Mouse (Mus musculus) bone marrow macrophage, adult 2 months (primary cell): ENCODE results near the gene Pf4. TPM values are rescaled to one million over a fixed set of nuclear protein-coding genes. Genes with fewer than 3 reads are reported as not detected.

Experiments
- H3K27ac ChIP-seq: 2 replicates; pipeline ENCODE4 v1.5.1; 2012; ENCODE audit warnings: low read depth, low read length; ENCODE audit not compliant: insufficient read depth
- H3K4me1 ChIP-seq: 2 replicates; pipeline ENCODE4 v1.6.1; 2012; ENCODE audit warnings: low read length; ENCODE audit not compliant: control insufficient read depth, insufficient read depth
- H3K4me3 ChIP-seq: 2 replicates; pipeline ENCODE4 v1.5.1; 2012; ENCODE audit warnings: mild to moderate bottlenecking, low read length, moderate library complexity; ENCODE audit not compliant: insufficient read depth
- CTCF ChIP-seq: IDR thresholded peaks from 2 replicates; pipeline ENCODE4 v1.5.1; 2012; ENCODE audit warnings: low read depth, mild to moderate bottlenecking, low read length, moderate library complexity
- POLR2A ChIP-seq: IDR thresholded peaks from 2 replicates; pipeline ENCODE4 v1.6.1; 2012; ENCODE audit warnings: mild to moderate bottlenecking, low read depth, low read length, borderline replicate concordance
- polyA plus RNA-seq: library from polyadenylated mRNA; stranded (reverse); fragments of >200 nt; gene quantifications from 2 replicates; pipeline ENCODE4 v1.2.4, GENCODE M21; 2012; ENCODE audit not compliant: missing spikeins, insufficient read depth, insufficient read length

The Pf4 gene
- polyA plus RNA-seq, result 349 and 380 TPM in 2 replicates

- peak within 1 kb of the TSS; percentile 62 for H3K4me3 ChIP-seq
- peak within 1 kb of the TSS; percentile 97 for H3K27ac ChIP-seq
- H3K4me1 ChIP-seq, result peaks cover 37% of the 10 kb centered on the region
These were observed at the start of gene Pf4 for GRCm38 (mm10) chr5:90771880-90772653. TSS of gene Pf4 (plus strand) at chr5:90772435.

GRCm38 (mm10) chr5:90722656-90723055 is 49.6 kb upstream of the Pf4 start:
- H3K4me1 ChIP-seq, result peaks cover 14% of the 10 kb centered on the region
- no peak for TF ChIP-seq CTCF
- TF ChIP-seq POLR2A, result no peak
- H3K27ac ChIP-seq, result no peak overlapping the region
- H3K4me3 ChIP-seq, result no peak overlapping the region

More at GRCm38 (mm10) chr5:90771880-90772653, at the start of gene Pf4:
- TF ChIP-seq CTCF (no peak), POLR2A (no peak)

- peaks cover 4% of the 10 kb centered on the region for H3K4me1 ChIP-seq
- H3K4me3 ChIP-seq, result no peak overlapping the region
- TF ChIP-seq CTCF (no peak), POLR2A (no peak)
- H3K27ac ChIP-seq, result no peak overlapping the region
These were observed 44.0 kb upstream of the Pf4 start for GRCm38 (mm10) chr5:90728254-90728653.

- TF ChIP-seq POLR2A (no peak), CTCF (no peak)
These were observed 40.8 kb upstream of the Pf4 start for GRCm38 (mm10) chr5:90731480-90731879.

GRCm38 (mm10) chr5:90742029-90742428 is 30.2 kb upstream of the Pf4 start:
- peak overlapping the region; percentile 25 for H3K27ac ChIP-seq
- H3K4me3 ChIP-seq, result no peak overlapping the region
- peaks cover 28% of the 10 kb centered on the region for H3K4me1 ChIP-seq
- TF ChIP-seq CTCF (no peak), POLR2A (no peak)

More at GRCm38 (mm10) chr5:90731480-90731879, 40.8 kb upstream of the Pf4 start:
- Histone ChIP-seq H3K4me1 (peaks cover 4% of the 10 kb centered on the region), H3K4me3 (no peak overlapping the region), H3K27ac (peak overlapping the region; percentile 52; the same call in 1 of the 2 replicates)

- Histone ChIP-seq H3K4me1 (peaks cover 11% of the 10 kb centered on the region), H3K4me3 (no peak overlapping the region), H3K27ac (no peak overlapping the region)
- TF ChIP-seq CTCF, result no peak
- no peak for TF ChIP-seq POLR2A
These were observed 18.3 kb upstream of the Pf4 start for GRCm38 (mm10) chr5:90753934-90754333.

- TF ChIP-seq POLR2A, result no peak
- TF ChIP-seq CTCF, result no peak
- H3K4me3 ChIP-seq, result no peak overlapping the region
- peaks cover 11% of the 10 kb centered on the region for H3K4me1 ChIP-seq
- H3K27ac ChIP-seq, result peak overlapping the region; percentile 17; the same call in 1 of the 2 replicates
These were observed 14.1 kb upstream of the Pf4 start for GRCm38 (mm10) chr5:90758020-90758605.

GRCm38 (mm10) chr5:90759077-90760065 is 12.9 kb upstream of the Pf4 start, which contains the start of gene Cxcl5:
TSS of gene Cxcl5 (plus strand) at chr5:90759360.
- peak within 1 kb of the TSS; percentile 17; the same call in 1 of the 2 replicates for H3K27ac ChIP-seq
- peaks cover 10% of the 10 kb centered on the region for H3K4me1 ChIP-seq
- TF ChIP-seq CTCF, result no peak
- no peak for TF ChIP-seq POLR2A
- no peak within 1 kb of the TSS for H3K4me3 ChIP-seq

GRCm38 (mm10) chr5:90760303-90760702 is 11.9 kb upstream of the Pf4 start:
- TF ChIP-seq CTCF, result no peak
- TF ChIP-seq POLR2A, result no peak
- H3K4me1 ChIP-seq, result peaks cover 9% of the 10 kb centered on the region
- H3K4me3 ChIP-seq, result no peak overlapping the region

More at GRCm38 (mm10) chr5:90760303-90760702, 11.9 kb upstream of the Pf4 start:
- no peak overlapping the region for H3K27ac ChIP-seq
